Mouse (Mus musculus) heart, postnatal 25 days (tissue): ENCODE data around the gene Tnip2. TPM values are rescaled to one million over a fixed set of nuclear protein-coding genes. Genes with fewer than 3 reads are reported as not detected.

ENCODE experiments used
- DNase-seq: peaks from one replicate; pipeline ENCODE4 v3.0.0; 2022; ENCODE audit warnings: low spot score
- intact Hi-C: fragments of 180-260 bp; cut with DNase I; formaldehyde crosslinking; loops from one replicate; pipeline ENCODE4 v1.15.1; 2025
- total RNA-seq, 2 experiments: library from RNA; stranded (reverse); gene quantifications; 2 replicates each; pipeline ENCODE4 v1.2.3; 2021

Gene Tnip2
- total RNA-seq, result 1 to 10 TPM; 6.3 to 7.2 TPM

GRCm38 (mm10) chr5:34513466-34514217 is at the start of gene Tnip2:
Tnip2 (minus strand) TSS chr5:34513991.
- DNase-seq, result peak; percentile 94
- intact Hi-C loops, result loop anchor here (10.0 kb wide), 1 partner anchor 251 kb away; the partner anchor contains the start of gene Htt

- no peak for DNase-seq
- intact Hi-C loops, result no loop called here
These were observed 38.0 kb upstream of the Tnip2 start for GRCm38 (mm10) chr5:34551821-34552220.

GRCm38 (mm10) chr5:34550251-34550650 is 36.5 kb upstream of the Tnip2 start:
- DNase-seq, result no peak
- intact Hi-C loops, result no loop called here

- DNase-seq, result peak; percentile 27
- intact Hi-C loops, result no loop called here
These were observed 35.9 kb upstream of the Tnip2 start for GRCm38 (mm10) chr5:34549483-34550221.

GRCm38 (mm10) chr5:34549135-34549482 is 35.3 kb upstream of the Tnip2 start:
- DNase-seq, result no peak
- intact Hi-C loops, result no loop called here

- intact Hi-C loops, result loop anchor here (2.0 kb wide), 1 partner anchor 95 kb away; no protein-coding TSS in a partner anchor
- DNase-seq, result no peak
These were observed 33.6 kb upstream of the Tnip2 start for GRCm38 (mm10) chr5:34547410-34547809.

GRCm38 (mm10) chr5:34543114-34543513 is 29.3 kb upstream of the Tnip2 start:
- intact Hi-C loops, result no loop called here
- DNase-seq, result peak; percentile 39

GRCm38 (mm10) chr5:34542166-34542565 is 28.4 kb upstream of the Tnip2 start:
- intact Hi-C loops, result no loop called here
- no peak for DNase-seq

- DNase-seq, result no peak
- intact Hi-C loops, result no loop called here
These were observed 25.3 kb upstream of the Tnip2 start for GRCm38 (mm10) chr5:34539121-34539520.

GRCm38 (mm10) chr5:34538527-34538926 is 24.7 kb upstream of the Tnip2 start:
- no peak for DNase-seq
- intact Hi-C loops, result no loop called here

GRCm38 (mm10) chr5:34538079-34538478 is 24.3 kb upstream of the Tnip2 start:
- no peak for DNase-seq
- intact Hi-C loops, result no loop called here

GRCm38 (mm10) chr5:34535831-34536230 is 22.0 kb upstream of the Tnip2 start:
- no peak for DNase-seq
- intact Hi-C loops, result no loop called here

GRCm38 (mm10) chr5:34534776-34535581 is 21.2 kb upstream of the Tnip2 start:
- intact Hi-C loops, result no loop called here

GRCm38 (mm10) chr5:34533820-34534219 is 20.0 kb upstream of the Tnip2 start:
- intact Hi-C loops, result no loop called here
- peak; percentile 65 for DNase-seq

More at GRCm38 (mm10) chr5:34534776-34535581, 21.2 kb upstream of the Tnip2 start:
- DNase-seq, result no peak

GRCm38 (mm10) chr5:34533066-34533465 is 19.3 kb upstream of the Tnip2 start:
- intact Hi-C loops, result no loop called here
- no peak for DNase-seq

- DNase-seq, result no peak
- intact Hi-C loops, result no loop called here
These were observed 16.9 kb upstream of the Tnip2 start for GRCm38 (mm10) chr5:34530687-34531086.

GRCm38 (mm10) chr5:34530116-34530515 is 16.3 kb upstream of the Tnip2 start:
- intact Hi-C loops, result no loop called here
- no peak for DNase-seq

- no peak for DNase-seq
- intact Hi-C loops, result no loop called here
These were observed 14.9 kb upstream of the Tnip2 start for GRCm38 (mm10) chr5:34528724-34529123.

GRCm38 (mm10) chr5:34527352-34527751 is 13.6 kb upstream of the Tnip2 start:
- no peak for DNase-seq
- intact Hi-C loops, result no loop called here

GRCm38 (mm10) chr5:34526477-34526775 is 12.6 kb upstream of the Tnip2 start:
- intact Hi-C loops, result no loop called here
- DNase-seq, result no peak
